Comparison of ENCODE assay signal across 25 mouse cellular contexts in the genomic region with DNA sequence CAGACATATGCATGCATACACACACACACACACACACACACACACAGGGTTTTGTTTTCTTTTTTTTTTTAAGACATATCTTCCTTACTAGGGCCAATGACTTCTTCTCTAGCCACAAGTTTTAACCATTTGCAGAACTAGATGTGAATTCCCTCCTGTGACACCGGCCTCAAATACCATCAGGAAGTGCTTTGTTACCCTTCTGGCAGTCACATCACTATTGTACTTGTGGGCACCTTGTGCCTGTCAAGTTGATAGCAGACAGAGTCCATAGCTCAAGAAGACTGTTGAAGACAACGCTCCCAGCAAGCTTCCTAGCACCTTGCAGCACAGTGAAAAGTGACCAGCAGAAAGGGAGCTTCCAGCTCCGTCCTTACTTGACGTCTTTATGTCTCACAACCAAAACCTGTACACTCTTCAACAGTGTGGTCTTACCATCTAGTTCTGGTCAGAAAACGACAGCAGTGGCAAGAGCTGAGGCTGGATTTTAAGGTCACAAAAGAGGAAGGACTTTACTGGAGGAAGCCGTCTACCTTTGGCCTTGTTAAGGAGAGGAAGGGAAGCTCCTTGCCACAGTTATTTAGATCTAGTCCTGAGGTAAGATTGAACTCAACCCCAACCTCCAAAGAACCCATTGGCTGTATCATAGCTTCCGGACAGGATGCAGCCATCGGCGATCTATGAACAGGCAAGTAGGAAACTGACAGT. TPM values are rescaled to one million over a fixed set of nuclear protein-coding genes. Genes with fewer than 3 reads are reported as not detected.
A peak's percentile ranks its signal among the peaks of the same experiment; 100 is the strongest.
DNase-seq lines count a peak whose midpoint lies in the region; ATAC-seq and TF ChIP-seq lines count a peak whose summit lies in the region.
"Had no signal": no experiment of that assay in that cellular context is flagged by ENCODE, and none has a peak within 500 bp of the region (broad histone marks: within the 10 kb centered on the region; RNA-seq: fewer than 3 reads in every experiment).

No protein-coding gene starts in this region.

- no peak overlapping the region for H3K4me2 ChIP-seq in lung, postnatal 0 days (replicated peaks; ENCODE audit: low read depth, low read length)
- H3K4me2 ChIP-seq: forebrain, embryonic 13.5 days; hindbrain, embryonic 13.5 days had no signal

- no peak for ATAC-seq in lung, postnatal 0 days
- ATAC-seq in hematopoietic stem cell, adult 5-6 weeks (replicated peaks in 1 of 2; ENCODE audit: insufficient read depth in 1 of 2, low FRiP score in 2 of 2, low TSS enrichment in 1 of 2, low read depth in 1 of 2, poor library complexity in 2 of 2, severe bottlenecking in 2 of 2): peak; percentile 63 to 84
- ATAC-seq: CD4-positive, CD25-positive, alpha-beta regulatory T cell, adult 4 months; forebrain, embryonic 13.5 days; forebrain, postnatal 0 days; hindbrain, postnatal 0 days; intestine, embryonic 16.5 days had no signal

- H3K9ac ChIP-seq in lung, postnatal 0 days (replicated peaks; ENCODE audit: low read depth): no peak overlapping the region
- H3K9ac ChIP-seq: forebrain, embryonic 13.5 days; forebrain, postnatal 0 days; hindbrain, embryonic 13.5 days had no signal

- no peaks in the 10 kb centered on the region for H3K4me1 ChIP-seq in lung, postnatal 0 days (ENCODE audit: insufficient read depth, low read depth, low read length)
- H3K4me1 ChIP-seq: hindbrain, embryonic 13.5 days had no signal

- no peak for TF ChIP-seq EP300 in lung, postnatal 0 days (IDR thresholded peaks at IDR 0.05)

- H3K9me3 ChIP-seq in lung, postnatal 0 days (ENCODE audit: low read length): no peaks in the 10 kb centered on the region
- H3K9me3 ChIP-seq: embryonic facial prominence, embryonic 10.5 days; forebrain, embryonic 13.5 days; G1E; hindbrain, embryonic 13.5 days had no signal

- no peak overlapping the region for H3K4me3 ChIP-seq in lung, postnatal 0 days (ENCODE audit: low read depth, low read length)
- H3K4me3 ChIP-seq: embryonic facial prominence, embryonic 10.5 days; forebrain, embryonic 13.5 days; gastrocnemius, adult 2 months; heart, adult 2 months; hindbrain, embryonic 13.5 days had no signal

- peak; percentile 33 for DNase-seq in heart, adult 11 months
- DNase-seq in heart, adult 8-10 months (ENCODE audit: low spot score): no peak
- DNase-seq in lung, postnatal 0 days (ENCODE audit: low spot score): peak; percentile 38
- DNase-seq in lung, postnatal 10 days: no peak
- DNase-seq in gastrocnemius, postnatal 25 days: no peak
- DNase-seq in layer of hippocampus, adult 9-10 months (ENCODE audit: low spot score): no peak
- DNase-seq: adrenal gland, postnatal 14 days; B cell, adult 2 months; cerebellum, adult 11-12 months; cerebellum, adult 9-11 months; cerebellum, postnatal 36 days; forebrain, postnatal 0 days; gastrocnemius, adult 2 months; gastrocnemius, postnatal 36 days; heart, adult 2 months; heart, postnatal 10 days; heart, postnatal 4 days had no signal

- no peaks in the 10 kb centered on the region for H3K27me3 ChIP-seq in lung, postnatal 0 days (replicated peaks; ENCODE audit: insufficient read depth, low read length)
- H3K27me3 ChIP-seq: forebrain, embryonic 13.5 days had no signal

- no peak for TF ChIP-seq CTCF in lung, postnatal 0 days (IDR thresholded peaks at IDR 0.05)

- no peak overlapping the region for H3K27ac ChIP-seq in lung, postnatal 0 days (ENCODE audit: low read length)
- H3K27ac ChIP-seq: embryonic facial prominence, embryonic 10.5 days; forebrain, embryonic 13.5 days; gastrocnemius, adult 2 months; heart, adult 2 months; hindbrain, embryonic 13.5 days; hindbrain, postnatal 0 days had no signal

- H3K36me3 ChIP-seq in lung, postnatal 0 days (ENCODE audit: insufficient read depth, low read length): no peaks in the 10 kb centered on the region
- H3K36me3 ChIP-seq: embryonic facial prominence, embryonic 10.5 days; G1E; hindbrain, embryonic 13.5 days had no signal

- 74% methylated on average over 9 of the region's 9 CpGs for WGBS in lung, postnatal 0 days

RNA-seq across cellular contexts. Expression of gene Prr5l, which starts 47.9 kb away (rescaled TPM):
- 1 to 10 TPM; 1.0 to 2.7 (median 2.2) TPM for total RNA-seq in heart, adult 8-10 months (2022)
- polyA plus RNA-seq in lung, postnatal 0 days (2015; fragmentation: Nextera tagmentation; extraction: Ambion mirVana): 40.5 and 52.5 TPM in 2 replicates
- total RNA-seq in hematopoietic stem cell, adult 5-6 weeks (2017): 0.69 and 2.2 TPM in 2 replicates
- total RNA-seq in gastrocnemius, postnatal 25 days (2021): 1 to 10 TPM in 1 of 2 experiments, under 1 TPM in 1; 0.08 to 1.5 TPM
- polyA plus RNA-seq: G1E had no signal

RNA-seq across cellular contexts. Expression of gene Commd9, which starts 51.1 kb away (rescaled TPM):
- total RNA-seq in heart, adult 8-10 months (2022): 10 to 100 TPM; 27.7 to 32.8 (median 30.0) TPM
- 44.8 and 50.0 TPM in 2 replicates for polyA plus RNA-seq in lung, postnatal 0 days (2015; fragmentation: Nextera tagmentation; extraction: Ambion mirVana)
- total RNA-seq in hematopoietic stem cell, adult 5-6 weeks (2017): 22.1 and 29.5 TPM in 2 replicates
- total RNA-seq in gastrocnemius, postnatal 25 days (2021): 10 to 100 TPM; 31.9 to 32.0 TPM

Comparison
In these comparisons a context has a peak if more than half of its experiments do, and no peak if none do; other contexts are left out.
1. DNase-seq: peak in heart, adult 11 months (single experiment) and lung, postnatal 0 days (single experiment); none in heart, adult 8-10 months (single experiment), lung, postnatal 10 days (single experiment), gastrocnemius, postnatal 25 days (single experiment) and layer of hippocampus, adult 9-10 months (single experiment).